Comparison of ENCODE assay signal across 10 mouse cellular contexts in the genomic region with DNA sequence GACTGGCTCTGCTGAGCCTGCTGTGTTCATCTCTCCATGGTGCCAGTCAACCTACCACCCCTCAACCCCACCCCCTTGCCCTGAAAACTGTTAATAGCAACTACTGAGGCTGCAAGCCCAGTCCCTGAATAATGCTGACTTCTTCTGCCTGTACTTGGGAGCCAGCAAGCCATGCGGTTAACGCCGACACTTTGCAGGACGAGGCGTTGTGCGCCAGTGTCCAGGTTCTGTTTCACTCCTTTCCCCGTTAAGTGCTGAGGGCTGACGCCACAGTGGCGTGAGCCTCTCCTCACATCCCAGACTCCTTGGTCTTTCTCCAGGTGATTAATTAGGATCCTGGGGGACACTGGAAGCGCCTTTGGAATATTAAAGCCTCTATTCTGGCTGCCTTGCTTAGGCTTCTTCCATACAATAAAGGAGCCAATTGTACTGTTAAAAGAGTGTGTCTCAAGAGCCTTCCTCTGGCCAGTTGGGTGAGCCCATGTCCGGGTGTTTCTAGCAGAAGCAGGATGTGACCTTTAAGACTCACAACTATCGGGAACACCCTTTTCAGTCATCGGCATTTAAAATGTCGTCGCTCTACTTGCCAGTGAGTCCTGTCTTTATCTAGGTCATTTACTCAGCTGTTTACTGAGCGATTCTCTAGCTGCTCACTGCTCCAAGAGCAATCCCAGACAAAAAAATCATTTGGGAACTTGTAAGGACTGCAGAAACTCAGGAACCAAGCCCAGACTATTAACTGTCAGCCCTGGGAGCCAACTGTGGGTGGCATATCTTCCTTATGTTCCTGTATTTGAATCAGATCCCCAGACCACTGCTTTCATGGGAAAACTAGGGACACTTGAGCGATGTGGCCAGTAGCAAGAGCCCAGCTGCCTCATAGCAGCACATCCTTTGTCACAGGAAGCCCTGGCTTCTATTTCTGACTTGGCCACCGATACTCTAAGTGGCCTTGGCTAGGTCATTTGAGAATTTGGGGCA. TPM values are rescaled to one million over a fixed set of nuclear protein-coding genes. Genes with fewer than 3 reads are reported as not detected.
DNase-seq lines count a peak whose midpoint lies in the region; ATAC-seq lines count a peak whose summit lies in the region.
"Had no signal": no experiment of that assay in that cellular context is flagged by ENCODE, and none has a peak within 500 bp of the region (broad histone marks: within the 10 kb centered on the region; RNA-seq: fewer than 3 reads in every experiment).

No protein-coding gene starts in this region.

- H3K36me3 ChIP-seq in forebrain, embryonic 16.5 days (ENCODE audit: control insufficient read depth, insufficient read depth) = no peaks in the 10 kb centered on the region
- no peaks in the 10 kb centered on the region for H3K36me3 ChIP-seq in hindbrain, embryonic 15.5 days

- peak; percentile 44 for DNase-seq in gastrocnemius, postnatal 25 days
- DNase-seq in gastrocnemius, postnatal 36 days = no peak
- DNase-seq in ZHBTc4 (ENCODE audit: low read depth, low spot score) = peak; percentile 22
- no peak for DNase-seq in embryo, embryonic 10.5 days (ENCODE audit: low spot score)
- no peak for DNase-seq in embryo, embryonic 9.5 days (ENCODE audit: extremely low spot score)
- DNase-seq: cerebellum, adult 9-10 months had no signal

- no peaks in the 10 kb centered on the region for H3K9me3 ChIP-seq in forebrain, embryonic 16.5 days (ENCODE audit: control insufficient read depth, low read length)
- H3K9me3 ChIP-seq in hindbrain, embryonic 15.5 days = no peaks in the 10 kb centered on the region

- H3K27ac ChIP-seq in forebrain, embryonic 16.5 days (ENCODE audit: low read length) = no peak overlapping the region
- H3K27ac ChIP-seq in hindbrain, embryonic 15.5 days (replicated peaks) = peak overlapping the region; percentile 77

- peak; percentile 32; the same call in 1 of the 2 replicates for ATAC-seq in forebrain, embryonic 16.5 days
- ATAC-seq in hindbrain, embryonic 15.5 days (ENCODE audit: low FRiP score, low read depth) = peak; percentile 80
- ATAC-seq in granulocyte monocyte progenitor cell, adult 5-6 weeks (replicated peaks; ENCODE audit: poor library complexity, severe bottlenecking) = no peak

- no peak overlapping the region for H3K9ac ChIP-seq in forebrain, embryonic 16.5 days (replicated peaks; ENCODE audit: low read depth, low read length)
- no peak overlapping the region for H3K9ac ChIP-seq in hindbrain, embryonic 15.5 days

- no peak overlapping the region for H3K4me3 ChIP-seq in forebrain, embryonic 16.5 days (replicated peaks; ENCODE audit: low read length)
- H3K4me3 ChIP-seq in hindbrain, embryonic 15.5 days = no peak overlapping the region

- WGBS in forebrain, embryonic 16.5 days = 56% methylated on average over 18 of the region's 18 CpGs
- WGBS in hindbrain, embryonic 15.5 days = 59% methylated on average over 18 of the region's 18 CpGs

- H3K27me3 ChIP-seq in forebrain, embryonic 16.5 days (replicated peaks; ENCODE audit: control insufficient read depth, insufficient read depth, low read length) = no peaks in the 10 kb centered on the region
- no peaks in the 10 kb centered on the region for H3K27me3 ChIP-seq in hindbrain, embryonic 15.5 days

- H3K4me2 ChIP-seq in forebrain, embryonic 16.5 days (ENCODE audit: low read length) = no peak overlapping the region
- peak overlapping the region; percentile 17 for H3K4me2 ChIP-seq in hindbrain, embryonic 15.5 days

- intact Hi-C loops in gastrocnemius, postnatal 36 days (cut with DNase I) = no loop called here

- peaks cover 18% of the 10 kb centered on the region for H3K4me1 ChIP-seq in forebrain, embryonic 16.5 days (replicated peaks; ENCODE audit: control insufficient read depth, insufficient read depth, low read length)
- peaks cover 27% of the 10 kb centered on the region for H3K4me1 ChIP-seq in hindbrain, embryonic 15.5 days (replicated peaks)

RNA-seq across cellular contexts. Expression of gene Ppp1r3c, which starts 59.1 kb away (rescaled TPM):
- total RNA-seq in gastrocnemius, postnatal 25 days (2021) = 100 to 1,000 TPM; 219 to 491 TPM
- 100 to 1,000 TPM; 226 to 705 TPM for total RNA-seq in gastrocnemius, postnatal 36 days (2021)
- 9.0 and 10.3 TPM in 2 replicates for polyA plus RNA-seq in forebrain, embryonic 16.5 days (2015; fragmentation: Nextera tagmentation; extraction: Ambion mirVana)
- 23.2 and 25.6 TPM in 2 replicates for polyA plus RNA-seq in hindbrain, embryonic 15.5 days (2015; fragmentation: Nextera tagmentation; extraction: Ambion mirVana)
- total RNA-seq in granulocyte monocyte progenitor cell, adult 5-6 weeks (2014; fragmentation: Nextera tagmentation) = not detected in 2 replicates
- not detected in 2 replicates for total RNA-seq in granulocyte monocyte progenitor cell, adult 5-6 weeks (2017)
- total RNA-seq: hematopoietic stem cell, adult 5-6 weeks had no signal

Comparison
In these comparisons a context has a peak if more than half of its experiments do, and no peak if none do; other contexts are left out.
1. DNase-seq: peak in gastrocnemius, postnatal 25 days (single experiment) and ZHBTc4 (single experiment); none in gastrocnemius, postnatal 36 days (0 of 2), embryo, embryonic 10.5 days (single experiment) and embryo, embryonic 9.5 days (single experiment).
2. RNA of gene Ppp1r3c, which starts 59.1 kb away (total RNA-seq): 226 to 705 TPM in gastrocnemius, postnatal 36 days and 219 to 491 TPM in gastrocnemius, postnatal 25 days; not detected in granulocyte monocyte progenitor cell, adult 5-6 weeks; every median in the first group is over 100 times any median in the second.